In the genomic region with DNA sequence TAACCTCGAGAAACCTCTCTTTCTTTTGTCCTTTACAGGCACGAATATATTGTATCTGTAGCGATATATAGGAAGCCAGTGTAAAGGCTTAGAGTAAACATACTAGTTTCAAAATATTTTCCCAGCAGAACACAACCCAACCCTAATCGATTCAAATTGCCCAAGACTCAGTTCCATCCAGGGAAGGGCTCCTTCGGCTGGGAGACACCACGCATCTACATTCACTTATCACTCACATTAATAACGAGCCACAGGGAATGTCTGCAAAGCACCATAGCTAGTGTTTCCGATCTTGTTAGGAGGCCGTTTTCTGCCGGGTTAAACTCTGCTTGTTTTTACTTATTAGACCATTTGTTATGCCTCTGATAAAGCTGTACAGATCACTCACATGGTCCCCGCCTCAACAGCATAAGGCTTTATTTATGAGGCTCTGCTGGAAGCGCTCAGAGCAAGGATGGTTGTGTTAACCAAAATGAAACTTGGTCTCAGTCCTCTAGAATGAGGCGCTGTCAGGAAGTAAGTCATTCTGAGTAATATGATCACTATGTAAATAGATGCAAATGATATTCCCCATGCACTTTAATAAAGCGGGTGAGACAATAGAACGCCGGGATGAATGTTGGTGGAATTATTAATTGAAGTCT, we compare ENCODE assay signal across 14 mouse cellular contexts.
DNase-seq lines count a peak whose midpoint lies in the region; ATAC-seq and TF ChIP-seq lines count a peak whose summit lies in the region.
"Had no signal": no experiment of that assay in that cellular context is flagged by ENCODE, and none has a peak within 500 bp of the region (broad histone marks: within the 10 kb centered on the region; RNA-seq: fewer than 3 reads in every experiment).

No protein-coding gene starts in this region.

- H3K4me1 ChIP-seq in midbrain, embryonic 13.5 days (replicated peaks) = no peaks in the 10 kb centered on the region
- H3K4me1 ChIP-seq in midbrain, embryonic 10.5 days = no peaks in the 10 kb centered on the region
- H3K4me1 ChIP-seq: liver, embryonic 13.5 days had no signal

- H3K9ac ChIP-seq in midbrain, embryonic 13.5 days (replicated peaks) = no peak overlapping the region
- H3K9ac ChIP-seq: liver, embryonic 13.5 days had no signal

- TF ChIP-seq CTCF in gastrocnemius, adult 2 months (IDR thresholded peaks at IDR 0.05) = no peak
- TF ChIP-seq CTCF in layer of hippocampus, adult 2 months (conservative IDR thresholded peaks at IDR 0.05) = no peak

- H3K4me3 ChIP-seq in gastrocnemius, adult 2 months = peak overlapping the region; percentile 30; the same call in 1 of the 2 replicates
- no peak overlapping the region for H3K4me3 ChIP-seq in midbrain, embryonic 13.5 days (replicated peaks)
- no peak overlapping the region for H3K4me3 ChIP-seq in midbrain, embryonic 10.5 days
- peak overlapping the region; percentile 30 for H3K4me3 ChIP-seq in layer of hippocampus, adult 2 months
- H3K4me3 ChIP-seq: liver, embryonic 13.5 days had no signal

- no peak for DNase-seq in gastrocnemius, adult 2 months
- DNase-seq in gastrocnemius, postnatal 4 days (ENCODE audit: low spot score in 2 of 2) = no peak
- no peak for DNase-seq in midbrain, embryonic 10.5 days (ENCODE audit: low spot score)
- peak; percentile 29 to 60 for DNase-seq in layer of hippocampus, adult 2 months (ENCODE audit: low spot score in 2 of 2)
- DNase-seq in thymus, postnatal 36 days = no peak
- no peak for DNase-seq in T-cell, adult 2 months (ENCODE audit: low spot score)
- no peak for DNase-seq in adrenal gland, adult 8-10 months
- DNase-seq: adrenal gland, adult 2 months; cerebellum, adult 2 months; heart, postnatal 10 days; kidney, adult 9 months; liver, embryonic 13.5 days; spleen, adult 18-20 months had no signal

- H3K36me3 ChIP-seq in midbrain, embryonic 13.5 days = no peaks in the 10 kb centered on the region
- no peaks in the 10 kb centered on the region for H3K36me3 ChIP-seq in midbrain, embryonic 10.5 days
- H3K36me3 ChIP-seq: liver, embryonic 13.5 days had no signal

- 62% methylated on average over 16 of the region's 16 CpGs for WGBS in midbrain, embryonic 13.5 days
- 87% methylated on average over 16 of the region's 16 CpGs for WGBS in midbrain, embryonic 10.5 days

- no peaks in the 10 kb centered on the region for H3K27me3 ChIP-seq in midbrain, embryonic 13.5 days
- no peaks in the 10 kb centered on the region for H3K27me3 ChIP-seq in midbrain, embryonic 10.5 days (ENCODE audit: low read depth, poor library complexity, severe bottlenecking)
- H3K27me3 ChIP-seq: liver, embryonic 13.5 days had no signal

- no peaks in the 10 kb centered on the region for H3K9me3 ChIP-seq in midbrain, embryonic 13.5 days
- H3K9me3 ChIP-seq in midbrain, embryonic 10.5 days (replicated peaks) = no peaks in the 10 kb centered on the region
- H3K9me3 ChIP-seq: liver, embryonic 13.5 days had no signal

- H3K27ac ChIP-seq in gastrocnemius, adult 2 months = no peak overlapping the region
- H3K27ac ChIP-seq in midbrain, embryonic 13.5 days = 0 out of 2 replicates have a peak overlapping the region, but pooled peaks have one; percentile 14
- no peak overlapping the region for H3K27ac ChIP-seq in midbrain, embryonic 10.5 days (replicated peaks)
- H3K27ac ChIP-seq in layer of hippocampus, adult 2 months = peak overlapping the region; percentile 61
- H3K27ac ChIP-seq: liver, embryonic 13.5 days had no signal

- peak; percentile 65 for ATAC-seq in midbrain, embryonic 13.5 days

- H3K4me2 ChIP-seq in midbrain, embryonic 13.5 days (replicated peaks) = 0 out of 2 replicates have a peak overlapping the region, but pooled peaks have one; percentile 2
- H3K4me2 ChIP-seq: liver, embryonic 13.5 days had no signal

- intact Hi-C loops in gastrocnemius, adult 2 months (cut with DNase I) = no loop called here

Comparison
In these comparisons a context has a peak if more than half of its experiments do, and no peak if none do; other contexts are left out.
1. H3K27ac ChIP-seq: peak in midbrain, embryonic 13.5 days (single experiment) and layer of hippocampus, adult 2 months (single experiment); none in gastrocnemius, adult 2 months (single experiment) and midbrain, embryonic 10.5 days (single experiment).
2. DNase-seq: peak in layer of hippocampus, adult 2 months (2 of 2); none in gastrocnemius, adult 2 months (single experiment), gastrocnemius, postnatal 4 days (0 of 2), midbrain, embryonic 10.5 days (single experiment), thymus, postnatal 36 days (0 of 2), T-cell, adult 2 months (single experiment) and adrenal gland, adult 8-10 months (single experiment).
3. H3K4me3 ChIP-seq: peak in gastrocnemius, adult 2 months (single experiment) and layer of hippocampus, adult 2 months (single experiment); none in midbrain, embryonic 13.5 days (single experiment) and midbrain, embryonic 10.5 days (single experiment).